Mouse (Mus musculus) G1E-ER4 (cell line): ENCODE results near the gene Agap1. TPM values are rescaled to one million over a fixed set of nuclear protein-coding genes. Genes with fewer than 3 reads are reported as not detected.

Experiments used
- GATA1 ChIP-seq: IDR thresholded peaks from one replicate; pipeline ENCODE4 v1.8.0; 2012; ENCODE audit warnings: low read length, inconsistent platforms
- polyA plus RNA-seq: library from polyadenylated mRNA; stranded (reverse); fragments of >175 nt; gene quantifications from 2 replicates; pipeline ENCODE4 v1.2.3, GENCODE M21; 2012

Agap1 gene
- polyA plus RNA-seq, 1 experiment, result not detected

DNA sequence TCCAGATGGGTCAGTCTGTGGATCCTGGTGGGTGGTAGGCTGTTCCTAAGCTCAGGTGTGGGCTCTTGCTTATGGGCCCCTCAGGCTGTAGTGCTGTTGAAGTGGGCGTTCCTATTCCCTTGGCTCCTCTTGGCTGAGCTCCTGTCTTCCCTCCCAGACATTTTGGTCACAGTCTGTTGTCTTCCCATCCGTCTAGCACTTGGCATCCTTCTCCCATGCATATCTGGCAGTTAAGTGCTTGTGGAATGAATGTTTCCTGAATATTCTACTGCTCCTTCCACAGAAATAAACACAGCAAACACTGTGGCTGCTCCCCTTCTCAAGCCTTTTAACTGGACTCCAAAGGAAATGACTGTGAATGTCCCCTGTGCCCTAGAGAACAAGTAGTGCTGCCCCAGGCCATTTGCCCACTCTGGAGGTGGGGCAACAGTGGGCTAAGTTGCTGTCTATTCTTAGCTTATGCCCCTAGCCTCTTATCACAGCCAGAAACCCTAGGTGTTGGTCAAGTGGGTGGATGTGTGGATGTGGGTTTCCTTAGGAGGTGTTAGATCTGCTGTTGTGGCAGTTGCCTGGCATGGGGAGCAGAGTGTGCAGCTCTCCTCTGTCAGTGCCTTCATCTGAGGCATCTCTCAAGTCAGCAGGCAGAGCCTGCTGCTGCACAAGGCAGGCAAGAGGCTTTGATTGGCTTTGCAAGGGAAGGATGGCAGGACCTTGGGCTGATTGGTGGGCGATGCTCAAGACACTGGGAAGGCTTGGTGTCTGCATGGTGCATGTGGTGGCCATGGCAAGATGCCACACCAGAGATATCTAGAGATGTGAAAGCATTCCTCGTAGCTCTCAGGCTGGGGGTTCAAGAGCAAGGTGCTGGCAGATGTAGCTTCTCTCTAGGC is 24.2 kb downstream of the Agap1 start:
- no peak for TF ChIP-seq GATA1

DNA sequence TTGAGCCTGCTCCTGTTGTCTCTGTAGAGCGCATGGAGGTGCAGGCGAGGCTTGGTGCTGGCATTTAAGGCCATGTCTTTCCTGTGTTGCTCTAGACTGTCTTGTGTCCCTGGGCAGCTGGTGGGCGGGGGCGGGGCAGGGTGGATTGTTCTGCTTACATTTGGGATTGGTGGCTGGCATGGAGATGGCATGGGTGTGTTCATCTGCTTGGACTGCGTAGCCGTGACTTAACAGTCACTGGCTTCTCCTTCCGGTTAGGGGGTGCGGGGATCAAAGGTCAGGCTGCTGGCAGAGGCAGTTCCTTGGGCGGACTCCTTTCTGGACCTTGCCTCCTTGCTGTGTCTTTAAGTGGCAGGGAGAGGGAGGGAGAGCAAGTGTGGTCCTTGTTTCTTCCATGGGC is 26.5 kb downstream of the Agap1 start:
- no peak for TF ChIP-seq GATA1

DNA sequence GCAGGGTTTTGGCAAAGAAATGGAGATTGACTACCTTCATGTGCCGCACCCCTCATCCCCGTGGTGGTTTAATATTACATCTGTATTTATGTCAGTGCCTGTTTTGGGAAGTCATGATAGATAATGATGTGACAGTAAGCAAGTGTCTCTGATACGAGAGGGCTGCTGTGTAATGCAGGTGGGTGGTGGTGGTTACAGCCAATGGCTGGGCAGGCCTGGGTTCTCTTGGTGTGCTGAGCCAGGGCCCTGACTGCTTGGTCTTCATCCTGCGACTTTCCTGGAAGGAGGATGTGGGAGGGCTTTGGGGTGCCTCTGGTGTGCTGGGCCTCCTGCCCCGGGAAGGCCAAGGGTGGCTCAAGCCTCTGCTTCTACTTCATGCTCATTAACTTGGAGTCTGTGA is 28.2 kb downstream of the Agap1 start:
- TF ChIP-seq GATA1, result no peak

DNA sequence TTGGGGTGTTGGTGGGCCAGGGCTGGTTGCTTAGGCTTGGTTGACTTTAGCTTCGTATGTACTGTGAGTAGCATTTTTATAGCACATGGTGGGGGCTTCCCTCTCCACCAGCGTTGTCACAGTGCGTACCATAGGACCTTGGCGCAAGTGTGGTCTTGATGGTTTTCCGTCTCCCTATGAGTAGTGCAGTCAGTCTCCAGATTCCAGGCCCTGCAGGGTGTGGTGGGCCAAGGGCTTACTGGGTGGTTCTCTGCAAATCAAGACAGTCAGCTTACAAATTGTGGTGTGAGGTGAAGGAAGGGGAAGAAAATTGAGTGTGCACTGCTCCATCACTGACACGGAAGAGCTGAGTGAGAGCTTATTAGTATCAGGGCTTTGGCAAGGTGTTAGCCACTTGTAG is 32.3 kb downstream of the Agap1 start:
- TF ChIP-seq GATA1, result no peak

DNA sequence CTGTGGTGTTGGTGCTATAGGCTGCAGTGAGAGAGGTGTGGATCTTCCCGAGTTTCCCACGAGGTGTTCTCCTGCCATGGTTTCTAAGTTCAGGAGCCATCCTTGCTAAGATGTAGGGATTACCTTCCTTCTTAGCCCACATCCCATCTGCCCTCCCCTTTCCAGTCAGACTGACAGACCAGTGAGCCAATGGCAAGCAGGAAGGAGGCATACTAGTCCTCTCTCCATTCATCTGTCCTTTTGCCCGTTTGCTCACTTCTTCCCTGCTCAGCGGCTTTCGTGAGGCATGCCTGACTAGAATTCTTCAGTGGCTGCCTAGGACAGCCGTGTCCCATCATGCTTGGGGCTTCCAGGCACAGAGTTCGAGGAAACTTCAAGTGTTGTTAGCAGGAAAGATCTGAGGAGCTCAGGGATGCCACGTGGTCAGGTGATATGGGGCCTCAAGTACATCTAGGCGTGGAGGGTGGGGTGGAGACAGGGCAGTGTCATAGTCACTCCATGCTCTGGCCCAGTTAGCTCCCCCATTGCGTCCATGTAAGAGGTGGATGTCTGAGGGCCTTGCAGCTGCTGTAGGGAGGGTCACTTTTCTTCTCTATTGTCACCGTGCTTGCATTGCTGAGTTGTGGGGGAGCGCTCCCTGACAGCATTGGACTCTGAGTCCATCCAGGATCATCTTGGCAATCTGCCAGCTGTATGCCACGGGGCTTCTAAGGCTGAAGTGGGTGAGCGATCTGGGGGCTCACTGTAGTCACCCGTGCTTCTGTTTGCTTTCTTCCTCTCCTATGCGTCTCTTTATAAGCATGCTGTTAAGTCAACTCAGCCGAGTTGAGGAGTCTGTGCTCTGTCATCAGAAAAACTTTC is 34.7 kb downstream of the Agap1 start:
- no peak for TF ChIP-seq GATA1

DNA sequence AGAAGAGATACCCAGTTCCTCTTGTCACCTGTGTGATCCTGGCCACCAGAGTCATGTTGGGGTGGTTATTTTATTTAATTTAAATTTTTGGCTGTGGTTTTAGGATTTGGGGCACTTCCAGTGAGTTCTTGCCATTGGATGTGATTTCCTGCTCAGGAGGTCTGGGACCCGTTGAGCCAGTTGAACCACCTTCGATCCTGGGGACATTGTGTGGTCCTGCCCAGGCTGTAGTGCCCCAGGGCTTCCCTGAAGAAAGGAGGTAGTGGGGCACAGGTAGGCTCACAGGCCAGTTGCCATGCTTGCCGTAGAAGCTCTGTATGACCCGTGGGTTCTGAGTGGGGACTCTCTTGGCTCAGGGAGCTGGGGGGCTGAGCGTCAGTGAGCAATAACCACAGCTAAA is 38.6 kb downstream of the Agap1 start:
- TF ChIP-seq GATA1, result no peak

DNA sequence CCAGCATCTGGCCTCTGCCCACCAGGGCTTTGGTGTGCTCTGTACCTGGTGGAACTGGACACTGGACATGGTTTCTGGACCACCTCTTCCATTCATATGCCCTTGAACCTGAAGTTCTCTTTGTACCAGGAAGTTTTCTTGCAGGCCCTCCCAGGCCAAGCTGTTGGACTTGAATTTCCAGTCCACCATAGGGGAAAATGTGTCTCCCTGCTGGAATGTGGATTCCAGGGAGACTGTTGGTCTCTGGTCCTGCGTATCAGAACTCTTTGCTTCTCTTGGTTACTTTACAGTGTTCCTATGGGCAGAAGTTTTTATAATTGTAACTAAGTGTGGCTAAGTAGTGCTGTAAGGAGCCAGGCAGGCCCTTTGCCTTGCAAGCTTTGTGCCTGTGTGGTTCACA is 40.2 kb downstream of the Agap1 start:
- no peak for TF ChIP-seq GATA1

DNA sequence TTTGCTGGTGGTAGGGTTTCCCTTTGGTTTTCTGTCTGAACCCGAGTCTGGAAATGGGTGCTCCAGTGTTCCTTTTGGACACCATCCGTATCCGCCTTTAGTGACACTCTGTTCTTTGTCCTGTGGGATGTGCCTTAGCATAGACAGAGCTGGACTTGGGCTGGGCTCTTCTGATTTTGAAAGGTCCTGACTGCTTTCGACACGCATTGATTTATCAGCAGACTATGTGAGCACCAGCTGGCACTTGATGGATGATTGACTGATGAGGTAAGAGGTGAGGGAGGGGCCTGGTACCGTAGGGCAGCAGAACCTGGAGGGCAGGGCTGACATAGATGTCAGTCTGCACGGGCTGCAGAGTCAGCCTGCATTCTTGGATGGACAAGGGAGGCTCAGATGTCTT is 41.6 kb downstream of the Agap1 start:
- TF ChIP-seq GATA1, result no peak

DNA sequence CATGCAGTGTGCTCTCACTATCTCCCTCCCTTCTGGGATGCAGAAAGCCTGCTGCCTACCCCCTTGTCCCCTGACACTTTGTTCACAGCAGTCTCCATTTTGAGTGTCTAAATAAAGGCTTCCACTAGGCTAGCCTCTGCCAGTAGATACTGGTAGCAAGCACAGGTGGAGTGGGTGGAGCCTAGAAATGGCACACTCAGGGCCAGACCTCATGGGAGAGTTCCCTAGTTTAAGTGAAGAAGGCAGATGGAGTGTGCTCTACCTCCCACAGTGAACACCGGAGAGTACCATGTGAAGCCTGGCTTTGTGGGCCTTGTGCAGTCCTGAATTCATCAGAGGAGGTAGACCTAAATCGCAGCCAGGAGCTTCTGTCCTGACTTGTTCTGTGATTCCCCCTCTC is 46.3 kb downstream of the Agap1 start:
- no peak for TF ChIP-seq GATA1

DNA sequence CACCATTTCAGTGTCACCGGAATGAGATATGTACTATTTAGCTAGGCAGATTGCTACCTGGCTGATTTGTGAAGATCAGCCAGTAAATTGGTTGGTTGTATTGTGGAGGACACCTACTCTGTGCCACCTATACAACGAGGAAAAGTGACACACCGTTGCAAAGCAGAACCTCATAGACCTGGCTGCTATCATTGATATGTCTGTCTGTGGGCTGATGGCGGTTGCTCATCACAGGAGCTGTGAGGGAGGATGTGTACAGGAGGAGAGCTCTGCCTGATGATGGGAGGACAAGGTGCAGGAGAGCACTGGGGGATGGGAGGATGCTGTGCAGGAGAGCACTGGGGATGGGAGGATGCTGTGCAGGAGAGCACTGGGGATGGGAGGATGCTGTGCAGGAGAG is 46.7 kb downstream of the Agap1 start:
- TF ChIP-seq GATA1, result no peak

DNA sequence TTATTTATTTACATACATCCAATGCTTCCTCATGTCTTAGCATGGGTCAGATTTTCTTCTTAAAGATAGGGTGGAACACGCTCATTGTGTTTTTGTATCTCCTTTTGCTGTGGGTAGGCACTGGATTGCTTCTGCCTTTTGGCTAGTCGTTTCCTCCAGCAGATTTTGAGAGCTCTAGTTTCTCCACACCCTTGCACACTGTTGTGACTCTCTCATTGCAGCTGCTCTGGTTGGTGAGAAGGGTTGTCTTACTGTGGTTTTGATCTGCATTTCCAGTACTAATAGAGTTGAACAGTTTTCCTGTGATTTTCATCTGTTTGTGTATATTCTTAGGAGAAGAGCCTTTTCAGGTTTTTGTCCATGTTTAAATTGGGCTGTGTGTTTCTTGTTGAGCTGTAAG is 54.6 kb downstream of the Agap1 start:
- no peak for TF ChIP-seq GATA1

DNA sequence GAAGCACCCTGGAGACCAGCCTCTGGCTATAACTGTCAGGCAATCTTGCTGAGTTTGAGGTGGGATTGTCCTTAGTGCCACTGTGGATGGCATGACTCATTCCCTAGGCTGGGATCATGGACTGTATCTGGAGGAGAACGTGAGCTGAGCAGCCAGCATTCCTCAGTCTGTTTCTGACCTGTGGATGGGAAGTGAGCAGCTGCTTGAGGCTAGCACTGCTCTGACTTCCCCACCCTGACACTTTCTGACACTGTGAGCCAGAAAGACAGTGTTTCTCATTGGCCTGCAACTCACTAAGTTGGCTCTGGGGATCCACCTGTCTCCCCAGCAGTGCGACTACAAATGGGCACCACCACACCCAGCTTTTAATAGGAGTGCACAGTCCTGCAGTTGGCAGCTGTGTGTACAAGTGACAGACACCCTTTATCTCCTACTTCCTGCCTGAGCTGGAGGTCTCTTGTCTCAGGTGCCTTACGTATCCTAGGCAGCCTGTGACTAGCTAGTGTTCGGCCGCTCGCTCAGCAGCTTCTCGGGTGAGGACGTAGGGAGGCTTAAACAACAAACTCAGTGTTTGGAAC is 55.2 kb downstream of the Agap1 start:
- TF ChIP-seq GATA1, result no peak

DNA sequence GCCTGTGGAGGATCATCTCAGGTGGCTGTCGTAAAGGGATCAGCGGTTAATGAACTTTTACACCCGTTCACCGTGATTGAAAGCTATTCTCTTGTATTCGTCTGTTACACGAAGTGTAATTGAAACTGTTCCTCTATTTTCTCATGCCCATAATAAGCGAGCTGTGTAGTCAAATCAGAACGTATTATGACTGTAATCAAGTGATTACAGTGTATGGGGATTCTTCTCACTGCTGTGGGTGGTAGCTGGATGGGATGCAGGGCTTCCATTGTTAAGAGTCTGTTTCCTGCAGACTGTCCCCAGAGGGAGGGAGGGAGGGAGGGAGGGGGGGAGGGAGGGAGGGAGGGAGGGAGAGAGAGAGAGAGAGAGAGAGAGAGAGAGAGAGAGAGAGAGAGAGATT is 56.1 kb downstream of the Agap1 start:
- TF ChIP-seq GATA1, result no peak

DNA sequence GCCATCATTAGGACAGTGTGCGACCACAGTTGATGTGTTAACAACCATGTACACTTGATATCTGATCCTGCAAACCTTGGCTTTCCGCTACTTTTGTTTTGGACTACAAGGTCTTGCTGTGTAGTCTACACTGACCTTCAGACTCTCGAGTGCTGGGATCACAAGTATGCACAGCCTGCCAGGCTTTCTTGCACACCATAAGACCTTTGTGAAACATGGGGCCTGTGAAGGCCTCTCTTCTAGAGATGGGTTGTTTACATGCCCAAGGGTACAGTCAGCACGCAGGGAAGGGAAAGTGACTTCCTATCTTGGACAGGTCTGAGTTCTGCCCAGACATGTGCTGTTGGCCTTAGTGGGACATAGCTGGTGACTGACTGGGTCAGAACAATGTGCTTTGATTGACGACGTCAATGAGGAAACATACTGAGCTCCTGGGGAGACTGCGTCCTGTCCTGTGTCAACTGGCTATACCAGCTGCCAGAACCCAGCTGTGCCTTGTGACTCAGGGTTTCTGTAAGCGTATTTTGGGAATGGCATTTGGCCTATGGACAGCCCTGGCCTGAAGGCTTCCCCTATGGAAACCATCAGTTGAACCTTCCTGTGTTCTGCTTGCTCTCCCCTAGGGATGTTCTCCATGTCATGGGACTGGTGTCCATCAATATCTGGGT is 59.1 kb downstream of the Agap1 start:
- no peak for TF ChIP-seq GATA1

DNA sequence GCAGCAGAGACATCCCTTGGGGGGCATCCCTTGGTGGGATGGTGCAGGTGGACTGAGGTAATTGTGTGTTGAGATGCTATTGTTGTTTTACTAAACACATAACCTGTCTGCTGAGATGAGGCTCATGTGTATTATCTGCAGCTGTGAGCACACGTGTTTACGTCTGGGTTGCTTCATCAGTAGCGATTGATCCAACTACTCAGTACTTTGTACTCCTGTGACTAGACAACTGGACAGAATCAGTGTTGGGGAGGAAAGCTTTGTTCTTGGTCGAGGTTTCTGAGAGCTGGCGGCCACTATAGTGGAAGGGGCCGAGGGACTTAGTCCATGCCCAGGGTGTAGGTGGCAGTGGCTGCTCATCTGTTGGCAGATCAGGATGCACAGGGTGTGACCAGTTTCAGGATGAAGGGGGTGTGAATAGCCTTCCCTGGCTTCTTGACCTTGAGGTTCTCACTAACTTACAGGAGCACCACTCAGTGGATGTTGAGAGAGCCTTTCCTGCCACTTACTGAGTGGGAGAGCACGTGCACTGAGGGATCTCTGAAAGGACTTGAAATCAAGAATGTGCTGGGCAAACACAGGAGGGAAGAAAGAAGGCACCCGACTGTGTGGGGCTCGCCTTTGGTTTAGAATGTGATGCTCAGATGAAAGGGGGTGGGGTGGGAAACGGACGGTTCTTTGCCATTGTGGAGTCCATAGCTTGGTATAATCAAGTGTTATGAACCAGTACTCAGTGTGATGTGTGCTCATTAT is 61.4 kb downstream of the Agap1 start:
- TF ChIP-seq GATA1, result no peak
